Mouse (Mus musculus): ENCODE measurements at regions not wholly inside any gene's neighbourhood (a gene's known extent, or its start where the extent isn't known, plus 50 kb on each side); places are given as distances from the start of the nearest gene placed in this dataset.

GRCm38 (mm10) chr6:127311192-127312054 lies 135.2 kb upstream of the Parp11 start:
- DNase-seq = no peak

DNA sequence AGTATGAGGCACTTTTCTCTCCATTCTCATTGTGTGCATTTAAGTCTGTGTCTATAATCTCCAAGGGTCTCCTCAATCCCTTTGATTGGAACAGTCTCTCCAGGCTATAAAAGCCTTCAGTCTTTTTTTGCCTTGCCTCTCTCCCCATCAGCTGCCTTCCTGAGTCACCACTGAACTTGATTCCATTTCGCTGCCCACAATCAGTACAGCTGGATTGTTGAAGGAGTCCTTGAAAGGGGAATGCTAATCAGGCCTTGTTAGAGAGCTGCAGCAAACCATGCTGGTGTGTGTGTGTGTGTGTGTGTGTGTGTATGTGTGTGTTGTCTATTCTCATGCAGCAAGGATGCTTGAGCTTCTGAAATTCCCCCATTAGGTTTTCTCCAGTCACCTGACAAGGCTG lies 129.3 kb upstream of the Parp11 start:
- DNase-seq = no peak

- no peak for DNase-seq
Measured at GRCm38 (mm10) chr6:127318746-127319582, 127.7 kb upstream of the Parp11 start.

GRCm38 (mm10) chr6:127320600-127320999 lies 126.0 kb upstream of the Parp11 start:
- DNase-seq = no peak

GRCm38 (mm10) chr6:127321031-127321430 lies 125.6 kb upstream of the Parp11 start:
- no peak for DNase-seq

GRCm38 (mm10) chr6:127322398-127322797 lies 124.2 kb upstream of the Parp11 start:
- no peak for DNase-seq

DNA sequence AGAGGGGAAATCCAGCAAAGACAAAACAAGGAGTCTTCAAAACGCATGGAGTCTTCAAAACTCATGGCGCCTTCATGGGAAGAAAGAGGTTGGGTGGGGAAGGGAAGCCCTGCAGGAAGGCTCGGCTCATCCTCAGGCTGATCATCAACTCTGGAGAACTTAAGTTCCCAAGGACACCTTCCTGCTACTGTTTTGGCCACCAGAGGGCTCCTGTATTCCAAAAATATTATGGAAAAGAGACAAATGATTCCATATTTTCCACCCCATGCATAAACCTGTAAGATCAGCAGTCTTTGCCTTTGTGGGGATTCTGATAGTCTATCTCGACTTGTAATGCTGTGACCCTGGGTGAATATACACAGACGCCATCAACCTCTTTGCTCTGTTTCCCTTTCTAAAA lies 121.7 kb upstream of the Parp11 start:
- DNase-seq = peak; percentile 76 to 78

DNA sequence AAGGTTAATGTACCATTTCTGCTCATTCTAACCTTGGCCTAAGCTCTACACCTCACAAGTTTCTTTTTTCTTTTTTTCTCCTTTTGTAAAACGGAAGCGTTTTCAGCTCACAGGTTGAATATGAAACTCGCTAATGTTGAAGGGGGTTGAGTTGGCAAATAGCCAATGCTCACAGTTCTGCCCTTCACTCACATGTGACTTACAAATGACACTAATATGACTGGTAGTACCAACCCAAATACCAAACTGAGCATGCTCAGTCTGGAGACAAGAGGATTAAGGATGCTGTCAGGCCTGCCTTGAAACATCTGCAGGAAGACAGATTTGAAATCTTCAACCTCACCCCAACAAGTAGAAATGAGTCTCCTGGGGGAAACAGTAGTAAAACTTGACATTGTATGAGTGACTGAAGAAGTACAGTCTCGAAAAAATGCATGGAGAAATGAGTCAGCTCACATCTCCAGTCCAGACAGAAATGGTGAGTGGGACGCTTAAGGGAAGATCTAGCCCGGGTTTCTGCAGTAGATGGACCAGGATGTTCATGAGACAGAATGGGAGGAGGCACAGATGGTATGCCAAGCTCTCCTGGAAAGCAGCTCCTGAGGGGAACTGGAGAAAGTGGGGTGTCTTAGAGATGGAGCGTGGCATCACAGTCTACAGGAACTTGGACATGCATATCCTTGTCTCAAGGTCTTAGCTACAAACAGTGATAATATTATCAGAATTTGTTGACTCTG lies 120.9 kb upstream of the Parp11 start:
- no peak for DNase-seq

DNA sequence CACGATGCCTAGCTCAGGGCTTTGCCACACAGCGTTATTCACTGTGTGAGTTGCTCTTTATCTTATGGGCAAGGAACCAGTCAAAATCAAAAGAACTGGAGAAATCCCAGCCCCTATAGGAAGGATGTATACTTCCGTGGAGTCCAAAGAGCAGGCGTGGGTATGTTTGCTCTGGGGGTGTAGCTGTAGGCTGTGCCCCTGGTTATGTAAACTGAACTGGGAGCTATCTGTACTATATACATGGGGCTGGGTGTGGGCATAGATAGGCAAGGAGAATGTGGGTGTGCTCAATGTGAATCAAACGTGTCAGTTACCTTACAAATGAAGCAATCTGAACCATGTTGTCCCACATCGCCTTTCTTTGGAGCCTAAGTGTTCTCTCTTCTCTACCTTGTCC lies 120.3 kb upstream of the Parp11 start:
- DNase-seq = no peak

GRCm38 (mm10) chr6:127329191-127330014 lies 117.2 kb upstream of the Parp11 start:
- DNase-seq = peak; percentile 38 to 54

GRCm38 (mm10) chr6:127330015-127330705 lies 116.5 kb upstream of the Parp11 start:
- DNase-seq = peak; percentile 89 to 94

GRCm38 (mm10) chr6:127331091-127331490 lies 115.5 kb upstream of the Parp11 start:
- DNase-seq = peak in 1 of 2 experiments; percentile 45

GRCm38 (mm10) chr6:127334256-127334655 lies 112.4 kb upstream of the Parp11 start:
- DNase-seq = no peak

DNA sequence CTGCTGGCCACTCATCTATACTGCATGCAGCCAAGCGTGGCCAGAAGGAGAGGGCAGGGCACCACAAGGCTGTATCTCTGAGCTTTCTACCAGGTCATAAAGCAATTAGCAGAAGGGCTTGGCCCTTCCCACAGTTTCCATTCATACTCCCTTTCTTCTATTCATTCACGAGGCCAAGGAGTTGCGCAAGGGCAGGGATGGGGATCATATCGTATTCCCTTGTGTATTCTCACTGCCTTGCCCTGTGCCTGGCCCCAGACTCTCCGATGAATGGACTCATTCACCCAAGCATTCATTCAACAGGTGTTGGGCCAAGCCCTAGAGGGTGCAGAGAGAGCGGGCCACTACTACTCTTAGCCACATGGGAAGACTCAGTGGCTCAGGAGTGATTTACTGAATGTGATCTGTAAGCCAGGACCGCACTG lies 111.2 kb upstream of the Parp11 start:
- peak in 1 of 2 experiments; percentile 31 for DNase-seq

GRCm38 (mm10) chr6:127335996-127336660 lies 110.5 kb upstream of the Parp11 start:
- no peak for DNase-seq

DNA sequence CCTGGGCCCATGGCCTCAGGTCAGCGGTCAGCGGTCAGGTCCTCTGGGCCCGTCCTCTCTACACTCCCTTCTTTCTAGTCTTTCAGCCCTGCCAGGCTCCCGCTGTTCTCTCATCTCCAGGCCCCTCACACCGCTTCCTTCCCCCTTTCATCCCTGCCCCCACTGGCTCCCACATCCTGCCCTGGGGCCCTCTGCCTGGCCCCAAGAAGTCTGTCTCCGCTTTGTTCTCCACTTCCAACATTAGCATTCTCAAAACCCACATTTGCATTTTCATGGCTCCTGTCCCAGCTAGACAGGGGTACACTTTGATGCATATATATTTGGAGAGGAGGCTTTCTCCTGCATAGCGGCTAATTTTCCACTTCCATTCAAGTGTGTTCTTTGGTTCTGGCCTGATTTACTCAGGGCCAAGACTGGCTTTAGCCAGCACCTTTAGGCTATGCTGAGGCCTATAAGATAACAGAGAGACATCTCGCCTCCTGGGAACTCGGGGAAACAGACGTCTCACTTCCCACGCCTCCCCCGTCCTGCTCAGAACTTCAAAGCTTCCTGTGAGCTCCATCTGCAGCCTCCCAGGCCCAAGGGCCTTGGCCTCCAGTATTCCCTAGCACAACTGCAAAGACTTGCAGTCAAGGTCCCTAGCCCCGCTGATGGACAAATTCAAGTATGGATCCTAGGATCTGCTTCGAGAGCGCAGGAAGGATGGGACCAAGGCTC lies 109.8 kb upstream of the Parp11 start:
- peak; percentile 45 to 58 for DNase-seq

GRCm38 (mm10) chr6:127337398-127337871 lies 109.2 kb upstream of the Parp11 start:
- no peak for DNase-seq

DNA sequence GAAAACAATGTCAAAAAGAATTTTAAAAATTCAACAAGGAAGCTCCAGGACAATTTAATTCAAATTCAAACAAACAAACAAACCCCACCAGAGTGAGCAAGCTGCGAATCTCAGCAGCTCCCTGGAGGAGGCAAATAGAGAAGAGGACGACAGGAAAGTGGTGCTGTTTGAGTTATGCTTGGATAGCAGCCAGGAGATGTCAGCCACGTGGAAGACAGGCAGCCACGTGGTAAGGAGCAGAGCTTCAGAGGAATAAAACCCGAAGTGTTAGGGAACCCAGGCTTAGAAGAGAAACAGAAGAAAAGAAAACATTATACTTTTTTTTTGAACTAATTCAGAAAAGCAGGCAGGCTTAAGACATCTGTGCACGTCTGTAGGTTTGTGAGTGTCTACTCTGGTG lies 108.2 kb upstream of the Parp11 start:
- DNase-seq = no peak

GRCm38 (mm10) chr6:127341604-127342003 lies 105.0 kb upstream of the Parp11 start:
- no peak for DNase-seq
